Mouse (Mus musculus) frontal cortex, adult 2 months (tissue): ENCODE measurements around the gene 1700034J05Rik. TPM values are rescaled to one million over a fixed set of nuclear protein-coding genes. Genes with fewer than 3 reads are reported as not detected.

Experiments used
- DNase-seq, 2 experiments: peaks; one replicate each; pipeline ENCODE4 v3.0.0; 2022; ENCODE audit warnings: low spot score in 1 of 2; ENCODE audit errors: extremely low spot score in 1 of 2
- polyA plus RNA-seq: library from polyadenylated mRNA; depleted of rRNA; stranded (reverse); fragments of >200 nt; gene quantifications from 2 replicates; pipeline ENCODE4 v1.2.3, GENCODE M21; 2012; rRNA removed

Gene 1700034J05Rik
- not detected in 2 replicates for polyA plus RNA-seq

DNA sequence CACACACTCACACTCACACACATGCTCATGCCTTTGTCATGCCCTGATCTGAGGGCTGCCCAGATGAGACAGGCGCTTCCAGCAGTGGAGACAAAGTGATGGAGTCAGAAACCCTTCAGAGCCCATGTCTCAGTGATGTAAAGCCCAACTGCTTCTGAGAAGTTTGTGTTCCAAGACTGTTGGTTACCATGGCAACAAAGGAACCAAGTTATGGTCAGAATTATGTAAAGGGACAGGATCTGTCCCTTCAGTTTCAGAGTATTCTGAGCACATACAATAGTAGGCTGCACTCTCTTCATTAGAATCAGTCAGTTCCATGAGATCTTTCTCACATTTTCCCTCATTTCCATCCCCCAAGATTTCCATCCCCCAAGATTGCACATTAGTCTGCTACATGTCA, at the start of gene 1700034J05Rik:
TSS of gene 1700034J05Rik (minus strand) at position 165 of the 400 bp plus-strand sequence.
- peak in 1 of 2 experiments; percentile 50 for DNase-seq

DNA sequence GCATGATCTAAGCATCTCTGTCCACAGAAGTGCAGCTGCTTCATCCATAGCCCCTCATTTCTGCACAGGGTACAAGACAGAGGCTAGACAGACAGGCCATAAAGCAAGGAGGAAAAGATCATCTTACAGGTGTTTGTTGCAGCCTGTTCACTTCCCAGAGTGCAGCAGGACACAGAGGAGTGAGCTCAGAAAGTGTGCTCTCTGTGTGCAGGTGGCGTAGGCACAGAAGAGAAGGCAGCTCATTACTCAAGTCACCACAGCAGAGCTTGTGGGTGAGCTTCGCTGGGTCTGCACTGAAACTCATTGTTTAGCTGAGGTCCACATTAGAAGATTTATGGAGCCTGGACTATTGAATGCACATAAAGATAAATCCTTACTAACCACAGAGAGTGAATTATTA, 45.5 kb upstream of the 1700034J05Rik start:
- DNase-seq: no peak

DNA sequence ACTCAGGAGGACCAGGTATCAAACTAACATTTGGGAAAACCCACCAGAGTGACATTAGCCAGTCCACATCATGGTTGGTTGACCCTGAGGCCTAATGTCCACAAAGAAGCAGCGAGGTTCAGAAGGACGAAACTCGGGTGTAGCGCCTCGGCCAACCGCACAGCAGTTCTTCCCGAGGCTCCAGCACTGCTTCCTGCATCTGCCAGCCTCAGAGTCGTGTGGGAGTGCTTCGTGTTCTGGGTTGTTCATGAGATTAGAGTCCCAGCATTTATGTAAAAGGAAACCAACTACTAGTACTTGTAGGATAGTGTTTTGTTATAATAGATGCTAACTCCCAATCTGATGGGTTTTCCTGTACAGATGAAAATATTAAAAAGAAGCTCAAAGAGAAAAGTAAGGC, 45.1 kb upstream of the 1700034J05Rik start:
- peak; percentile 31 to 63 for DNase-seq

DNA sequence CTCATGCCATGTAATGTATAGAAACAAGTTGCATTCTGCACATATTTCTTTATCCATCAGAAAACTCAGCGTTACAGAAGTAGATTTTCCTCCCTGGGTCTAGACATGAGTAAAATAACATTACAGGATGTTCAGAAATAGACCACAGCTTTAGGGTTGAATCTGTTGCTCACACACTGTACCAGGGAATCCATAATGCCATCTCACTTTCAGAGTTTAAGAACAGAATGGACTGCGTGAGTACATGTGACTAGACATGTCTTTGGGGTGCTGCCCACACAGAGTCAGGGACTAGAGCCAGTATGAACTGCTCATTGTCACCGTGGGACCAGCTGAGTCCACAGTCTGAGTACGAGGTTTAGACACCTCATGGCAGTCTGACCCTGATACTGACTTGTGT, 44.5 kb upstream of the 1700034J05Rik start:
- DNase-seq: no peak

- no peak for DNase-seq
Observed at GRCm38 (mm10) chr6:146997006-146997405, 42.8 kb upstream of the 1700034J05Rik start.

GRCm38 (mm10) chr6:146995878-146996277, 41.7 kb upstream of the 1700034J05Rik start:
- no peak for DNase-seq

GRCm38 (mm10) chr6:146995391-146995790, 41.2 kb upstream of the 1700034J05Rik start:
- DNase-seq: no peak

- DNase-seq: peak; percentile 18 to 89
Observed at GRCm38 (mm10) chr6:146994236-146994635, 40.0 kb upstream of the 1700034J05Rik start.

GRCm38 (mm10) chr6:146984569-146984968, 30.3 kb upstream of the 1700034J05Rik start:
- DNase-seq: peak; percentile 38 to 70

GRCm38 (mm10) chr6:146981249-146981835, 27.1 kb upstream of the 1700034J05Rik start:
- no peak for DNase-seq

DNA sequence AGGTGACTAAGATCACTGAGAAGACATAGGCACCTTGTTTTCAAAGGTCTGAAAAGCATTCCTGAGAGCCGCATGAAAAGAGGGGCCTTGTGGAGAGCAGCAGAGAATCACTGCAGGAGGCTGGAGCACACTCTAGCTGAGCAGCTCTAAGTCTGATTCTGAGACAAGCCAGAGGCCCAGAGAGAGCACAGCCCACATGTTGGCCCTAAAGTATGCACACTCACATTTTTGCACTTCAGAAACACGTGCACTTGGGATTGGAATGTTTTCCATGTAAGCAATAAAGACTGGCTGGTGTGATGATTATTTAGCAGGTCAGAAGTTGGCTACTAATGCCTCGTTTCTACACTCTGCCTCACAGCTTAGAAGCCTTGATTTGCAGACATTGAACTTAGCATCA, 25.7 kb upstream of the 1700034J05Rik start:
- DNase-seq: no peak

DNA sequence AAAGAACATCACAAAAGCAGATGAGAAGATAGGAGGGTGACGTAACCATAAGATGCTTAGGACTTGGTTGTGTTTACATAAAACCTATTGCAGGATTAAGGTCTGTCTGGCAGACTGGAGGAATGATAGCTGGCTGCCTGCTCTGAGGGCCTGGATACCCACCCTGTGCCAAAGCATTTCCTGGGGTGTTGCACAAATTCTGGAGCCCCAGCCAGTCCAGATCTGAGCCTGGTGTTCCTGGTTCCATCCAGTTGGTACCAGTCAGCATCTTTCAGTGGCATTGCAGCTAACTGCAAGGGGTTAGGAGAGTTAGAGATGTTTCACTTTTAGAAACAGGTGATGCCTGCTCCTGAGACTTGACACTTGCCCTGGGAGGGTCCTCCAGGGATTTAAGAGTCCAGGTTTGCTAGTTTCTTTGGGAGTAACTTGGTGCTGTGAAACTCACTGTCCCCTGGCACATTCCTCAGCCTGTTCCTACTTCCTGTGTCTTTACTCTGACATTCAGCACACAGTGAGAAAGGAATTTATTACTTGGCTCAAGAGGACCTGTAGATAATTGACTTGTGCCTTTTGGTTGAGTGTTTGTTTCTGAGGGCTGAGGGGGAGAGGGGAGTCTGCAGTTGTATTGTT, 25.0 kb upstream of the 1700034J05Rik start:
- no peak for DNase-seq

GRCm38 (mm10) chr6:146978691-146979114, 24.5 kb upstream of the 1700034J05Rik start:
- peak in 1 of 2 experiments; percentile 49 for DNase-seq

GRCm38 (mm10) chr6:146976446-146976845, 22.2 kb upstream of the 1700034J05Rik start:
- DNase-seq: no peak

- DNase-seq: no peak
Observed at GRCm38 (mm10) chr6:146973830-146974229, 19.6 kb upstream of the 1700034J05Rik start.

DNA sequence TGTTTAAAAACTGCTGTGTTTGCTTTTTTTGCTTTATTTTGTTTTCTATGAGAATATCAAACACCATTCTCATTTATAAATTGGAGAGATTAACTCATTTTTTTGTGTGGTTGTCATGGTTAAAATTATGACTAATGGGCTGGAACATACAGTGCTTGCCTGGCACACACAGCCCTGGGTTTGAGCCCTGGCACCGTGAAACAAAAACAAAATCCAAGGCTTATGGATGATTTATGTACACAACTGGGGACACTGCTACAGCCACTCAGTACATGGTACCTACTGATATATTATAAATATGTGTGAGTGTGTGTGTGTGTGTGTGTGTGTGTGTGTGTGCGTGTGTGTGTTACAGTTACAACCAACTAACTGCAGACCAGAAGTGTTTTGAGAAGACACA, 19.2 kb upstream of the 1700034J05Rik start:
- DNase-seq: no peak

DNA sequence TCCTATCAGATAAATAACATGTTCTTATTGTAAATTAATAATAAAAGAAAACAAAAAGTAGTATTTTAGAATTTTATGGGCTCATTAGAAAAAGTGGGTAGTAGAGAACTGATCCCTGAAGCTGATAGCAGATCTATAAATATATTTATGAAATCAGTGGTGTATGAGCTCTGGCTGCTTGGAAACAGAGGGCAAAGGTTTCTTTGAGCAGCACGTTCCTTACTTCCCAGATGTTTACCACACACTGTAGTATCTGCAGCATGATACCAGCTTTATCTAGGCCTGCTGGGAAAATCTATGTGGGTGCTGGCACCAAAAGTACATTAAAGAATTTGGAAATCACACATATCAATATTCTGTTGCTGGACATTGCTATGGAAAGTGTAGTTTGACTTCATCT, 18.5 kb upstream of the 1700034J05Rik start:
- DNase-seq: no peak

GRCm38 (mm10) chr6:146972009-146972408, 17.8 kb upstream of the 1700034J05Rik start:
- DNase-seq: no peak

GRCm38 (mm10) chr6:146971366-146971765, 17.1 kb upstream of the 1700034J05Rik start:
- no peak for DNase-seq

DNA sequence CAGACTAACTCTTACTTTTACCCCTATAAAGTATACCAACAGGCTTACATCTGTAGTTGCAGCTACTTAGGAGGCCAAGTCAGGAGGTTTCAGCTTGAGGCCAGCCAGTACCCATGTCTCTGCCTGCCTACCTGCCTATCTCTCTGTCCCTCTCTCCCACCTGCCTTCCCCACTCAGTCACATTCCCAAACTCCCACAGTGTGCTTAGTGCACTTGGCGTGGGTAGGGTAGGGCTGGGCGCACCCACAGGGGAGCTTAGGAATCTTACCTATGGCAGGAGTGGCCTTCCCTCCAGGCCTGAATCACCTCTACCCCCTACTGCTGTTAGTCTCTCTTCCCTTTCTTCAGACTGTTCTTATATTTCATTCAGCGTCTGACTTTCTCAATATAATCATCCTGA, 16.6 kb upstream of the 1700034J05Rik start:
- no peak for DNase-seq

DNA sequence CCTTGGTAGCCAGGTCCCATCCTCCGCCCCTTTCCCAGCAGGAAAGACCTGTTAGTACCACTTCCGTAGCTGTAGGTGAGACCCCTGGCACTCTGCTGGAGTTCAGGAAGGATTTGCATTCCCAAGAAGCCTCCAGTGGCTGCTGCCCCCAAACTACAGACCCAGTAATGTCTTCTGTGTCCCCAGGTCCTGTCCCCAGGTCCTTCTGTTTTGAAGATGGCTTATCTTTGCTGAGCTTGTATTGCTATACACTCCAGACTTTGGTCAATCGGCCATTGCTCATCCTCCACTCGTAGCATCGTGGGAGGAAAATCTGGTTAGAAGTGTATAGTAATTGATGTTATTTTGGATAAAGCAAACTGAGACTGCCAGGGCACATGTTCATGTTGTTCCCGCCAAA, 13.6 kb upstream of the 1700034J05Rik start:
- no peak for DNase-seq

DNA sequence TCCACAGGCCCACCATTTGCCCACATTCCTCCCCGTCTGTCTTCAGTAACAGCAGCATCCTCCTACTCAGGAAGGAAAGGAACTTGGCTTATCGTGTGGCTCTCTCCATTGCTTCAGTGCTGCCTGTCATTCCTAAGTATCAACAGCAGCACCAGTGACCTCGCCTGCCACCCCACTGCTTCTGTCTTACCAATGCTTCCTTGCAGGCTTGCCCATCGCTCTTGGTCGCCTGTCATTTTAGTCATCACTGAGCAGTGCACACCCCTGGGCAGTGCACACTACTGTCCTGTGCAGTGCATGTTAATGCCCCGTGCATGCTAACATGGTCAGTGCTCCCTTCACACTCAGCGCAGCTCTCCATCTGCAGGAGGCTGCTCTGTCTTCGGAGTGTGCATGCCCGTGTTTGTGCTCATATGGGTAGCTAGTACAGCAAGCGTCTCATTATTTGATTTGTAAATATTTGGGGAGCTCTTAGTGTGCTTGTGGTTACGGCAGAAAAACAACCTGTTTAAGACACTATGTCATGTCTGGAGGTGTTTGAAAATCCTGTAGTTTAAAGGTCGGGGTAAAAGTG, 12.3 kb upstream of the 1700034J05Rik start:
- DNase-seq: no peak
